Mouse (Mus musculus) liver, adult 2 months (tissue): ENCODE data around the gene Sardh.

Experiments used
- CTCF ChIP-seq: fragments of 200-500 bp; IDR thresholded peaks from 2 replicates; pipeline ENCODE4 v1.5.1; 2011; ENCODE audit warnings: low read depth, low read length, control low read depth
- POLR2A ChIP-seq: fragments of 200-500 bp; IDR thresholded peaks from 2 replicates; pipeline ENCODE4 v1.6.1; 2011; ENCODE audit warnings: low read length, control low read depth; ENCODE audit not compliant: insufficient read depth; ENCODE audit errors: extremely low read depth

DNA sequence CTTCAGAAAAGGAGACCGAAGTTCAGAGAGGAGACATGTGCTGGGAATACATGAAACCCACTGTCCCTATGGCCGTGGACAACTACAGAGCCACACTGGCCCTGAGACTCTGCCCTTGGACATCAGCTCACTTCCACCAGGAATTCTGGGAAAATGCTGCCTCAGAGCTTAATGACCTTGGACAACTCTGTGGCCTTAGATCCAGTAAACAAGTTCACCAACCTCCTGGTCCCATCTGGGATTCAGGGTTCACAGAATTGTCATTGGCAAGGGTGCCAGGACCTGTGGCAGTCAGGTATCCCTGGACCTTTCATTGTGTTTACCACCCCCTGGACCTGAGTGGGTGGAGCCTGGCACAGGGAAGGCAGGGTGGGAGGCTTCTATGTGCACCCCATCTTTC is 32.6 kb downstream of the Sardh start:
- no peak for TF ChIP-seq POLR2A
- no peak for TF ChIP-seq CTCF
